Mouse (Mus musculus): Measurements from ENCODE around the gene Camk1d.
"Not testable (repeated sequence)": the region's sequence is repeated elsewhere in the genome, so short reads cannot be mapped to it uniquely, and the experiment has no call there.

Gene Camk1d

GRCm38 (mm10) chr2:5305156-5305555 is 409.2 kb downstream of the Camk1d start:
- no peak for DNase-seq

- no peak for DNase-seq
Measured at GRCm38 (mm10) chr2:5304451-5304850, 409.9 kb downstream of the Camk1d start.

GRCm38 (mm10) chr2:5301286-5301685 is 413.0 kb downstream of the Camk1d start:
- DNase-seq: no peak

GRCm38 (mm10) chr2:5298071-5298470 is 416.2 kb downstream of the Camk1d start:
- no peak for DNase-seq

GRCm38 (mm10) chr2:5296749-5297545 is 417.4 kb downstream of the Camk1d start:
- no peak for DNase-seq

- DNase-seq: no peak
Measured at GRCm38 (mm10) chr2:5295098-5295497, 419.2 kb downstream of the Camk1d start.

GRCm38 (mm10) chr2:5294451-5294850 is 419.9 kb downstream of the Camk1d start:
- DNase-seq: no peak

- DNase-seq: no peak
Measured at GRCm38 (mm10) chr2:5288593-5288992, 425.7 kb downstream of the Camk1d start.

GRCm38 (mm10) chr2:5287044-5287380 is 427.3 kb downstream of the Camk1d start:
- no peak for DNase-seq

GRCm38 (mm10) chr2:5286189-5287043 is 427.9 kb downstream of the Camk1d start:
- no peak for DNase-seq

- no peak for DNase-seq
Measured at GRCm38 (mm10) chr2:5284351-5284750, 430.0 kb downstream of the Camk1d start.

- DNase-seq: no peak
Measured at GRCm38 (mm10) chr2:5282623-5283022, 431.7 kb downstream of the Camk1d start.

- DNase-seq: no peak
Measured at GRCm38 (mm10) chr2:5267980-5268379, 446.3 kb downstream of the Camk1d start.

- no peak for DNase-seq
Measured at GRCm38 (mm10) chr2:5262279-5262678, 452.0 kb downstream of the Camk1d start.

- no peak for DNase-seq
Measured at GRCm38 (mm10) chr2:5258250-5258649, 456.1 kb downstream of the Camk1d start.

- DNase-seq: peak; percentile 65
Measured at GRCm38 (mm10) chr2:5249969-5250368, 464.3 kb downstream of the Camk1d start.

- DNase-seq: not testable (repeated sequence)
Measured at GRCm38 (mm10) chr2:5249199-5249598, 465.1 kb downstream of the Camk1d start.

Data from right cerebral cortex, postnatal 14 days (tissue).